Mouse (Mus musculus): ENCODE measurements around the gene Kiz. TPM values are rescaled to one million over a fixed set of nuclear protein-coding genes. Genes with fewer than 3 reads are reported as not detected.

Kiz gene
- polyA plus RNA-seq, 1 experiment from 2014 or later, result 35.5 TPM

DNA sequence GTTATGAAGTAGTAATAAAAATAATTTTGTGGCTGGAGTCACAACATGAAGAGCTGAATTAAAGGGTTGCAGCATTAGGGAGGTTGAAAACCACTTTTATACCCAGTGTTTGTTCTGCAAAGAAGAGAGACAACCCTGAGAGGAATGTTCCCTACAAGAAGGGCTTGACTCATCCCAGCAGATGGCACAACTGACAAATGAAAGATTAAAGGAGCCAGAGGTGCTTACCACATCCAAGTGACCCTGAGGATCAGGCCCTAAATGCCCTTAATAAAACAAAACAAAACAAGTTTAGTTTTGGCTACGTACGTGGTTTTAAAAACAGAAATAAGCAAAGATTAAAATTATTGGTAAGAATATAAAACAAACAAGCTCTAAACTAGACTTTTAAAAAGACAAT, 129.2 kb downstream of the Kiz start:
- Histone ChIP-seq H3K4me1 (replicated peaks) (no peaks in the 10 kb centered on the region), H3K36me3 (no peaks in the 10 kb centered on the region), H3K4me3 (replicated peaks) (no peak overlapping the region), H3K9me3 (no peaks in the 10 kb centered on the region), H3K27me3 (no peaks in the 10 kb centered on the region), H3K27ac (no peak overlapping the region), H3K4me2 (no peak overlapping the region), H3K9ac (replicated peaks) (no peak overlapping the region)
- 86% methylated on average over 2 of the region's 2 CpGs for WGBS
- ATAC-seq (ENCODE audit: insufficient number of reproducible peaks, insufficient read depth, low FRiP score, low TSS enrichment, low read depth), result no peak

DNA sequence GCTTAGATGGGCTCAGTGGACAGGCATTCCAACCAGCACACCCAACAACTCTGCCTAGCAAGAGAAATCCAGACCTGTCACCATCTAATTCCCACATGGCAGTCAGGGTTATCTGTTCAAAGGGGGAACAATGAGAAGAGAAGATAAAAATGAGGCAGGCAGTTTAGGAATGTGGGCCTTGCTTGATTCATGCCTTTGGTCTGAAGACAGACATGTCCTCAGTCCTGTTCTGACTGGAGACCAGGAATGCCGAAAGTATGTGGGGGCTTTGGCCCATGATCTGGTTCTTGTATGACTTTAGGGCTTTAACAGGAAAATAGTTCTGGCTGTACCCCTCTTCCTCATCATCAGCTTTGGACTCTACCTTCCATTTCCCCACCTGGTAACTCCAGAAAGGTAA, 130.1 kb downstream of the Kiz start:
- no peak overlapping the region for H3K4me3 ChIP-seq (replicated peaks)
- H3K4me1 ChIP-seq (replicated peaks), result no peaks in the 10 kb centered on the region
- ATAC-seq (ENCODE audit: insufficient number of reproducible peaks, insufficient read depth, low FRiP score, low TSS enrichment, low read depth), result no peak
- no peaks in the 10 kb centered on the region for H3K36me3 ChIP-seq
- H3K9me3 ChIP-seq, result no peaks in the 10 kb centered on the region
- H3K4me2 ChIP-seq, result no peak overlapping the region
- WGBS, result 83% methylated on average over 1 of the region's 1 CpGs
- H3K27me3 ChIP-seq, result no peaks in the 10 kb centered on the region
- no peak overlapping the region for H3K9ac ChIP-seq (replicated peaks)
- H3K27ac ChIP-seq, result no peak overlapping the region

- no peak overlapping the region for H3K4me2 ChIP-seq
- H3K4me3 ChIP-seq (replicated peaks), result no peak overlapping the region
- no peaks in the 10 kb centered on the region for H3K9me3 ChIP-seq
- ATAC-seq (ENCODE audit: insufficient number of reproducible peaks, insufficient read depth, low FRiP score, low TSS enrichment, low read depth), result no peak
- no peaks in the 10 kb centered on the region for H3K27me3 ChIP-seq
- no peaks in the 10 kb centered on the region for H3K4me1 ChIP-seq (replicated peaks)
- no peak overlapping the region for H3K9ac ChIP-seq (replicated peaks)
- H3K36me3 ChIP-seq, result no peaks in the 10 kb centered on the region
- no peak overlapping the region for H3K27ac ChIP-seq
These were observed 130.8 kb downstream of the Kiz start for GRCm38 (mm10) chr2:146986429-146986828.

DNA sequence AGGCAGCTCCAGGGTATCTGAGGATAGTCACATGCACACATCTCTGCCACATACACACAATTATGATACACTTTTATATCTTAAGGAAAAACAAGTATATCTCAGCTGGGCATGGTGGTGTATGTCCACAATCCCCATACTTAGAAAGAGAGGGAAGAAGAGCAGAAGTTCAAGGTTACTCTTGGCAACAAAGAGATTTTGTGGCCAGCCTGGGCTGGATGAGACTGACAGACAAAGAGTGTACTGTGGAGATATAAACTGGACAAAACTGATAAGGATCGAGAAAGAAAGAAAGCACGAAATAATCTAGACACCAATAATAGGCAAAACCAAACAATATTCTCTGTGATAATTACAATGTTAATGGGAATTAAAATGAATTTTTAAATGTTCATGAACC, 151.6 kb downstream of the Kiz start:
- 92% methylated on average over 2 of the region's 2 CpGs for WGBS

GRCm38 (mm10) chr2:147009084-147009483, 153.4 kb downstream of the Kiz start:
- H3K36me3 ChIP-seq, result peaks cover 3% of the 10 kb centered on the region; the same call in 1 of the 2 replicates
- no peak overlapping the region for H3K4me3 ChIP-seq (replicated peaks)
- H3K4me2 ChIP-seq, result no peak overlapping the region
- ATAC-seq (ENCODE audit: insufficient number of reproducible peaks, insufficient read depth, low FRiP score, low TSS enrichment, low read depth), result no peak
- H3K4me1 ChIP-seq (replicated peaks), result peaks cover 9% of the 10 kb centered on the region
- H3K9me3 ChIP-seq, result no peaks in the 10 kb centered on the region
- H3K27me3 ChIP-seq, result no peaks in the 10 kb centered on the region
- no peak overlapping the region for H3K27ac ChIP-seq
- no peak overlapping the region for H3K9ac ChIP-seq (replicated peaks)

More for the DNA sequence above, 151.6 kb downstream of the Kiz start:
- H3K4me3 ChIP-seq (replicated peaks), result no peak overlapping the region
- H3K4me1 ChIP-seq (replicated peaks), result peaks cover 9% of the 10 kb centered on the region
- H3K9me3 ChIP-seq, result no peaks in the 10 kb centered on the region
- H3K36me3 ChIP-seq, result peaks cover 3% of the 10 kb centered on the region; the same call in 1 of the 2 replicates
- no peak overlapping the region for H3K4me2 ChIP-seq
- H3K27ac ChIP-seq, result no peak overlapping the region
- H3K9ac ChIP-seq (replicated peaks), result no peak overlapping the region
- ATAC-seq (ENCODE audit: insufficient number of reproducible peaks, insufficient read depth, low FRiP score, low TSS enrichment, low read depth), result no peak
- H3K27me3 ChIP-seq, result no peaks in the 10 kb centered on the region

- Histone ChIP-seq H3K9me3 (no peaks in the 10 kb centered on the region), H3K4me3 (replicated peaks) (no peak overlapping the region), H3K4me1 (replicated peaks) (peaks cover 16% of the 10 kb centered on the region), H3K27ac (no peak overlapping the region), H3K36me3 (peaks cover 3% of the 10 kb centered on the region; the same call in 1 of the 2 replicates), H3K9ac (replicated peaks) (no peak overlapping the region), H3K4me2 (no peak overlapping the region), H3K27me3 (no peaks in the 10 kb centered on the region)
- ATAC-seq (ENCODE audit: insufficient number of reproducible peaks, insufficient read depth, low FRiP score, low TSS enrichment, low read depth), result no peak
- WGBS, result 91% methylated on average over 4 of the region's 4 CpGs
These were observed 154.5 kb downstream of the Kiz start for GRCm38 (mm10) chr2:147010141-147010540.

DNA sequence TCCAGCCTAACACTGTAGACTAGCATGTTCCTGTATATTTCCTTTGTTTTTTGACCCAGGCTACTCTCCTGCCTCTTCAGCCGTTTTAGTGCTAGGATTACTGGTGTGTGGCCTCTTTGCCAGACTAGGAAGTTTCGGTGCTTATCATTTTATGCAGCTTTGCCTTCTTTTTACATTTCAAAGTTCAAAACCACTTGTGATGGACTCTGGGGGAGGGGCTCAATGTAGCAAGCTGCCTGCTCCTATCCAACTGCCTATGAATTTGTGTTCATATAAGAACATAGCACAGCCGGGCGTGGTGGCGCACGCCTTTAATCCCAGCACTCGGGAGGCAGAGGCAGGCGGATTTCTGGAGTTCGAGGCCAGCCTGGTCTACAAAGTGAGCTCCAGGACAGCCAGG, 155.3 kb downstream of the Kiz start:
- Histone ChIP-seq H3K4me2 (no peak overlapping the region), H3K9ac (replicated peaks) (no peak overlapping the region), H3K4me1 (replicated peaks) (peaks cover 18% of the 10 kb centered on the region), H3K27me3 (no peaks in the 10 kb centered on the region), H3K9me3 (no peaks in the 10 kb centered on the region), H3K27ac (no peak overlapping the region), H3K36me3 (peaks cover 3% of the 10 kb centered on the region; the same call in 1 of the 2 replicates), H3K4me3 (replicated peaks) (no peak overlapping the region)
- no peak for ATAC-seq (ENCODE audit: insufficient number of reproducible peaks, insufficient read depth, low FRiP score, low TSS enrichment, low read depth)
- WGBS, result 93% methylated on average over 9 of the region's 9 CpGs

GRCm38 (mm10) chr2:147011474-147012140, 155.9 kb downstream of the Kiz start:
- Histone ChIP-seq H3K4me3 (replicated peaks) (peak overlapping the region; percentile 70), H3K36me3 (peaks cover 7% of the 10 kb centered on the region; the same call in 1 of the 2 replicates), H3K9me3 (no peaks in the 10 kb centered on the region), H3K4me2 (peak overlapping the region; percentile 78), H3K27me3 (no peaks in the 10 kb centered on the region), H3K27ac (peak overlapping the region; percentile 99), H3K4me1 (replicated peaks) (peaks cover 18% of the 10 kb centered on the region), H3K9ac (replicated peaks) (peak overlapping the region; percentile 81)
- no peak for ATAC-seq (ENCODE audit: insufficient number of reproducible peaks, insufficient read depth, low FRiP score, low TSS enrichment, low read depth)
- WGBS, result 64% methylated on average over 3 of the region's 3 CpGs

DNA sequence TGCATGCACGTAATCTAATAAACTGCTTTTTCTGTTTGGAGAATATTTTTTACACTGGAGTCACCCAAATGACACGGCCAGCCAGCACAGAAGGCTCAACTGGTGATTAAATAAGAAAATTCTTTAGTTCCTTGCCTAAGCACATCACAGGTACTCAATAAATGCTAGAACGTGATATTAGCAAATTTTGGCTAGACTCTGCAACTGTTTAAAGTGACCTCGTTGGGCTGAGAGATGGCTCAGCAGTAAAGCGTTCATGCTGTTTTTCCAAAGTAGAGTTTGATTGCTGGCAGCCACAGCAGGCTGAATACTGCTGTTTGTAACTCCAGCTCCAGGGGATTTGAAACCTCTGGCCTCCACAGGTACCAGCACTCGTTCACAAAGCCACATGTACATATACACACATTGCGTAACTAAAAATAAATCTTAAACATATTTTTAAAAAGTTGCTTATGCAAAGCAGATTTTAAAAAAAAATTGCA, 156.5 kb downstream of the Kiz start:
- 39% methylated on average over 7 of the region's 7 CpGs for WGBS
- ATAC-seq (ENCODE audit: insufficient number of reproducible peaks, insufficient read depth, low FRiP score, low TSS enrichment, low read depth), result no peak

DNA sequence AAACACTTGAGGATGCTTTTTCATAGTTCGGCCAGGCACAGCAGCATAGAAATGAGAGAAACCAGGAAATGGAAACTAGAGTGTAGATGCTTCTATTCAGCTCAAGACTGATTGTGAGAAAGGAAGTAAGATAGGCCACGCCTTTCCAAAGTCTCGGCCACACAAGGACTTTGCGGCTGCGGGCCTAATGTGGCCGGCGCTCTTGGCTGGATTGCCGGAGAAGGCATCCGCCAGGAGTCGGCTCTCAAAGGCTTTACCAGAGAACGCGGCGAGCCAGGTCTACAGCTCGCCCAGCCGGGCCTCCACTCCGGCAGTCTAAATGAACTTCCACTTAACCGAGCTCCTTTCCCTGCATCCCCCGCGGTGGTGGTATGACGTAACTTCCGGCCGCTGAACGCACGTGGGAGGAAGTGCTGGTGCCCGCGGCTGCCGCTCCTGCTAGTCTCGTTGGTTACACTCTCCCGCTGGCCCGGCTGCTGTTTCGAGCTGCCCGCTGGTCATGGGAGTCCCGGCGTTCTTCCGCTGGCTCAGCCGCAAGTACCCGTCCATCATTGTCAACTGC, 157.0 kb downstream of the Kiz start, which contains the start of gene Xrn2:
Xrn2 (plus strand) TSS at position 374 of the 562 bp plus-strand sequence.
- WGBS, result under 1% methylated on average over 37 of the region's 37 CpGs
- no peaks in the 10 kb centered on the region for H3K9me3 ChIP-seq
- peak within 1 kb of the TSS; percentile 81 for H3K9ac ChIP-seq (replicated peaks)
- peaks cover 8% of the 10 kb centered on the region; the same call in 1 of the 2 replicates for H3K36me3 ChIP-seq
- peak within 1 kb of the TSS; percentile 78 for H3K4me2 ChIP-seq
- H3K27ac ChIP-seq, result peak within 1 kb of the TSS; percentile 99
- H3K4me1 ChIP-seq (replicated peaks), result peaks cover 18% of the 10 kb centered on the region
- ATAC-seq (ENCODE audit: insufficient number of reproducible peaks, insufficient read depth, low FRiP score, low TSS enrichment, low read depth), result peak; percentile 94
- no peaks in the 10 kb centered on the region for H3K27me3 ChIP-seq
- H3K4me3 ChIP-seq (replicated peaks), result peak within 1 kb of the TSS; percentile 70

More for the DNA sequence above, 156.5 kb downstream of the Kiz start:
- Histone ChIP-seq H3K4me3 (replicated peaks) (peak overlapping the region; percentile 70), H3K9me3 (no peaks in the 10 kb centered on the region), H3K4me2 (peak overlapping the region; percentile 78), H3K27me3 (no peaks in the 10 kb centered on the region), H3K27ac (peak overlapping the region; percentile 99), H3K9ac (replicated peaks) (peak overlapping the region; percentile 81), H3K4me1 (replicated peaks) (peaks cover 18% of the 10 kb centered on the region), H3K36me3 (peaks cover 8% of the 10 kb centered on the region; the same call in 1 of the 2 replicates)

GRCm38 (mm10) chr2:147013194-147013969, 157.7 kb downstream of the Kiz start:
- under 1% methylated on average over 59 of the region's 59 CpGs for WGBS
- H3K4me1 ChIP-seq (replicated peaks), result peaks cover 18% of the 10 kb centered on the region
- peaks cover 8% of the 10 kb centered on the region; the same call in 1 of the 2 replicates for H3K36me3 ChIP-seq
- ATAC-seq (ENCODE audit: insufficient number of reproducible peaks, insufficient read depth, low FRiP score, low TSS enrichment, low read depth), result peak; percentile 94
- no peaks in the 10 kb centered on the region for H3K27me3 ChIP-seq
- peak overlapping the region; percentile 70 for H3K4me3 ChIP-seq (replicated peaks)
- peak overlapping the region; percentile 81 for H3K9ac ChIP-seq (replicated peaks)
- no peaks in the 10 kb centered on the region for H3K9me3 ChIP-seq
- peak overlapping the region; percentile 78 for H3K4me2 ChIP-seq
- H3K27ac ChIP-seq, result peak overlapping the region; percentile 99

All from limb, embryonic 12.5 days (tissue).